Mouse (Mus musculus): Measurements from ENCODE around the gene Gdap1l1.

Gene Gdap1l1

DNA sequence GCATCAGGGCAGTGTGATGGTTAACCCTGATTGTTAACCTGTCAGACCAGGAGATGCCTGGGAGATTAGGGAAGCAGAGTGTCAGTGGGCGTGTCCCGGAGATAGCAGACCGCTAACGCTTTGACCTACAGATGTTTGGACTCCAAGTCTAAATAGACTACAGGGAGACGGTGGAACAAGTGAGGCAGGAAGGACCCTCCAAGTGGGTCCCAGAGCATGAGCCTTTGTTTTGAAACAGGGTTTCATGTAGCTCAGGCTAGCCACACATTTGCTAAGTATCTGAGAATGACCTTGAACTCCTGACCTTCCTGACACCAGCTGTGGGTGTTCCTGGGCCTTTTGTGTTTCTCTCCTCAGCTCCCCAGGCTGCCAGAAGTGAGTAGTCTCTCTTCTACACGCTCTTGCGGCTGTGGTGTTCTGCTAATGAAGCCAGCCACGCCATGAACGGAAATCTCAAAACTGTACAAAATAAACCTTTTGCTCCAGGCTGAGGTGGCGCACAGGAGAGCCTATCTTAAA lies 25.0 kb downstream of the Gdap1l1 start:
- in situ Hi-C loops (cut with MboI, MseI): no loop called here

DNA sequence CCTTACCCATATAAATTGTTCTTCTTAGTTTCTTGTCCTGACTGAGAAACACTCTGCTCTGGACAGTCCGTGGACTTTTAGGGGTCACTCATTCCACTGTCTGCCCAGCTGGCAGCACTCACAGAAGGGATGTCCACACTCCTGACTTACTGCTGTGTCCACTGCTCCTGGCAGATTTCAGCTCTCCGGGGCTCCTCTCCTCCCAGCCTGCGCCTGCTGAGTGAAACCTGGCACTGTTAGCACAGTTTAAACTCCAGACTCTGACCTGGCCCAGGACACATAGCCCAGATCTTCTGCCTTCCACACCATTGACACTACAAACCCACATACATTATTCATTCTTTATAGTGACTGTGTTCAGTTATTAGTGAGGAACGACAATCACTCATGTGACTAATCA lies 25.7 kb downstream of the Gdap1l1 start:
- in situ Hi-C loops (cut with MboI, MseI): no loop called here

DNA sequence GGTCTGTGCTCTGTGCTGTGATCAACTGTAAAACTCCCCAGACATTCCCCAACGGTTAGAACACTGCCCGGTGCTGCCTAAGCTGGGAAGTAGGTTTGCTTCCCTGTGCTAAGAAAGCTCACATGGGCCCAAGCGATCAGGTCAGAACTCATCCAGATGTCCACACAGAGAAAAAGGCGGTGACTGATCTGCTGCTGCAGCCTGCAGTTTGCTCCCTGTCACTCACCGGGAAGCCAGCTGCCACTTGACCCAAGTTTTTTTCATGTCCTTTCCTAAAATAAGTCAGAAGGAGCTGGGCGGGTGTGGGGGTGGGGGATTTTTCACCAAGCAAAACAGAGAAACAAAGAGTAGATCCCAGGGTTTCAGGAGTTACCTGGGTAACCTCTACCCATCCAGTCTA lies 26.3 kb downstream of the Gdap1l1 start:
- in situ Hi-C loops (cut with MboI, MseI): no loop called here

DNA sequence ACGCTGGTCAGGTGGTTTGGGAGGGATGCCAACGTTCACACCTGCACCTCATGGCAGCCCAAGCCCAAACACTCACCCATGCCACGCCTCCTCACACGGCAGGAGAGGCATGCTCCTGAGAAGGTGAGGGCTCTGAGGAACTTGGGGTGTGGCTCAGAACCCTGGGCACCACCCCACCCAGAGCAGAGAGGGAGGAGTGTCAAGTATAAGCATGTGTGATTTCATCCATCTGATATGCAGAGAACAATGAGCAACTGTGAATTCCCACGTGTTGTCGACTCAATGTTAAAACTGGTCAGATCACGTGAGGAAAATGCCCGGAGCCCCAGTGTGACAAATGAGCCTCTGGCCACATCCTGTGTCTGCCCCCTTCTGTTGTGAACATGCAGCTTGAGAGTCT lies 28.5 kb downstream of the Gdap1l1 start:
- in situ Hi-C loops (cut with MboI, MseI): no loop called here

DNA sequence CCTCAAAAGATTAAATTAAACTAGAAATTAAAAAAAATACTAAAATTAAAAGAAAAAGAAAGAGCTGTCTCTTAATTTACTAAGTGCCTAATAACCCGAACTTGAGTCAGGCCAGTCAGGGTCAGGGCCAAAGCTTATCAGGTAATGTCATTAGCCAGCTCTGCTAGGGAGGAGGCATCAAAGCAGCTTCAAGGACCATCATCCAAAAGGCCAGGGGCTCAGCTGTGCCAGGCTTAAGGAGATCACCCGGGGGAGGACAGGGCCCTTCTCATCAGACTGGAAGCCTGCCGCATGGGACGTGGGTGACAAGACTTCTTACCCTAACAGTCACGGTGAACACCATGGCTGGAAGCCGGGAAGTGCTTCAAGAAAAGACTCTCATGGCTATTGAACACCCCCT lies 29.3 kb downstream of the Gdap1l1 start:
- in situ Hi-C loops (cut with MboI, MseI): no loop called here

DNA sequence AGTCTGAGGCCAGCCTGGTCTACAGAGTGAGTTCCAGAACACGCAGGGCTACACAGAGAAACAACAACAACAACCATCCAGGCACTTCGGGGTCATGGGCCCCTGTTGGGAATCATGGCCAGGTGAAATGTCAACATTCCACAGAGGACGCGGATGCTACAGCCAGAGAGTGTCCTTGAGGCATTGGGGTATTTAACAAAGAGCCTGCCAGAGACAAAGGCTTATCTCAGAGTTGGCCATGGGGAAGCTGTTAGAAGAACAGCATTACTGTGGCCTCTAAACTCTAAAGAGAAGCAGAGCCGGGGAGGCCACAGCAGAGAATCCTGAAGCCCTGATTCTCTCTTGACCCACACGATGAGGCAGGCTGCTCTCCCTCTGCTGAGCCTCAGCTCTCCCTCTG lies 30.6 kb downstream of the Gdap1l1 start:
- in situ Hi-C loops (cut with MboI, MseI): no loop called here

DNA sequence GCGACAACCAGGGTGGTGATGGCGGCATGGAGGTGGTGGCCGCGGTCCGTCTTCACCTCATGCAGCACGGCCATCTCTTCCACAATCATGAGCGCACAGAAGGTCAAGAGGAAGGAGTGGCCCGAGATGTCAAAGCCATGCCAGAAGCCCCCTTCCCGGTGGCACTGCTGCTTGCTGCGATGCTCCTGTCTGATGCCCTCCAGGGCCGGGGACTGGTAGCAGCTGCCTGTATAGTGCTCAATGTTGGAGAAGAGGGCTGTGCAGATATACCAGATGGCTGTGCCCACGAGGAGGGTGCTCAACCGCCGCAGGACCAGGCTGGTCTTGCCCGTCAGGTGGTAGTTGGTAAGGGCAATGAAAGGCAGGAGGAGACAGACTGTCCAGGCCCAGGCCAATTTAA lies 31.4 kb downstream of the Gdap1l1 start:
- in situ Hi-C loops (cut with MboI, MseI): loop anchor here (5.0 kb wide), 2 partner anchors 42 to 523 kb away; partner anchors contain the start of gene Ywhab (in 1 of the 2)

DNA sequence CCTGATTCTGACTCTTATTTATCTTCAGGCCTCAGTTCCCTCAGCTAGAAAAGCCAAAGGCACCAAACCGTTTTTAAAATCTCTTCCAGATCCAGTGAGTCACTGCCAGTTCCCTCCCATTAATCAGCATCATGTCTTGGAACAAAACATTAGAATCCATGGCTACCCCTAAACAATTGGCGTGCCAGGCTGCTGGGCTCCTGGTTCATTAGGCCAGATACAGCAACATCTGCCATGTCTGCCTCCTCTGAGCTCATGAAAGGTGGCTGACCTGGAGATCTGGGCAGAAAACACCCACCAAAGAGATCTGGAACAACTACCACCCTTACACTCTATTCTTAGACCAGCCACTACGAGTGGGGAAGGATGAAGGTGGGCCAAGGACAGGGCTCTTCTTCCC lies 32.9 kb downstream of the Gdap1l1 start:
- in situ Hi-C loops (cut with MboI, MseI): loop anchor here (5.0 kb wide), 2 partner anchors 44 to 521 kb away; partner anchors contain the start of gene Ywhab (in 1 of the 2)

DNA sequence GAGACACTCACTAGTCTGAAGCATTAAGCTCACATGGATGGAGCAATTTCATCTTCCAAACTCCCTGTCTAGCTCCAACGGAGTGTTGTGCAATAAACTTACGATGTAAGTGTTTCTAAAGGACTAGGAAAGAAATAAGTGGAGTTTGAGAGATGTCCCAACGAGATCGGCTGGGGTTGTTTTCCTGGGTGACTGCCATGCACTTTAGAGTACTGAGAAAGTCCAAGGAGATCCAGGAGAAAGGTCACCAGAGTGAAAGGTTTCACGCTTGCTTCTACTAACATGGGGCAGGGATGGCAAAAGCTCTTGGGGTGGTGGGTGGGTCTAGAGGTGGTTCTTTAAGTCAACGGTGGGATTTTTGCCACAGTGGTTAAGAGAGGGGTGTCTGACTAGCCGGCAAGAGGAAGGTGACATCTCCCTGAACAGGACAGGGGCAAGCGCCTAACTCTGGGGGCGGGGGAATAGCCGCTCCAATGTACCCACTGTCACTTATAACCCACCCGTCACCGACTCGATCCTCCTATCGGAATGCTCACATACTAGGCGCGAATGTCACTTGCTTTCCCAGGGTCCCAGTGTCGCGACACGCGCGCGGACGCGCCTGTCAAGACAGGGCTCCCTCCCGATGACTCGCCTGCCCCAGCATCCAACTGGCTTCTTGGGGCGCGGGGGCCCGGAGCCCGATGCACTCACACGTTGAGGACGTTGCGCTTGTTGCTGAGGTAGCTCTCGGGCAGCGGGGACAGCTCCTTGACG lies 33.6 kb downstream of the Gdap1l1 start:
- in situ Hi-C loops (cut with MboI, MseI): loop anchor here (5.0 kb wide), 2 partner anchors 45 to 520 kb away; partner anchors contain the start of gene Ywhab (in 1 of the 2)

DNA sequence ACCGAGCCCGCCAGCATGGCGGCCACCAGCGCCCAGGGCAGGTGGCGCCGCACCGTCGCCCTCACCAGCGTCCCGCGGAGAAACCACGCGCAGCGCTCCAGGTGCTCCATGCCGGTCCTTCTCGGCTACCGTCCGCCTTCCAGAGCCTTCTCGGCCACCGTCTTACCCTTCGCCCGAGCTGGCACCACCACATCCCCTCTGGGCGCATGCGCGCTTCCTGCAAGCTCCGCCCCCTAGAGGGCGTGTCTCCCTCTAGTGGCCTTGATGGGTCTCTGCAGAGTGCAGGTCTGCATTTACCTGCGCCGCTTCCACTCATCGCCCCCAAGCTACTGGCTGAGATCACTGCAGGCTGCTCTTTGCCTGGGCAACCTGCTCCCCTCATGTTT lies 34.2 kb downstream of the Gdap1l1 start, which contains the start of gene Fitm2:
Gene Fitm2 (minus strand): TSS at position 164 of the 386 bp plus-strand sequence.
- in situ Hi-C loops (cut with MboI, MseI): loop anchor here (5.0 kb wide), 2 partner anchors 45 to 520 kb away; partner anchors contain the start of gene Ywhab (in 1 of the 2)

DNA sequence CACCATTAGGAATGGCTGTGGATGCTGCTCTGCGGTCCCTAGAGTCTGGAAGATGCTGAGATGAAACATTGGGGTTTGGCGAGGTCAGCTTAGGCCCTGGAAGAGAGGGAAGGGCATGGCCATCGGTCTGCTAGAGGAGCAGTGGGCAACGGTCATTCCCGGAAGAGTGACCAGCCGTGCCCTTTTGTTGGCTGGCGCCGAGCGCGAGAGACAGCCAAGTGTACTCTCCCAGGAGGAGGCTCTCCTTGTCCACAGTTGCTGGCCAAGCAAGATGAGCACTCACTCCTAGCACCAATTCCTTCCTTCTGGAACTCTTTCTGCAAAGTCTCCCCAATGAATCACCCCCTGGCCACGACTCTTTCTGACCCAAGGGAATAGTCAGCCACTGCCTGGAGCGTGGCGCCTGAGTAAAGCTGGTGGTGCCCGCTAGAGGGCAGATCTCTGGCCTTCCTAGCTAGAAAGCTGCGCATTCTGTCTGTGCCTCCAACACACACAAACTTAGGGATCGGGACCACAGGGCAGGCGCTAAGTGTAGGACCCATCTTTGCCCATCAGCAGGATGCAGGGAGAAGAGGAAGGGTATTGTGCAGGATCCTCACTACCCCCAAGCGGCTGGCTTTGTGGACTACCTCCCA lies 42.0 kb downstream of the Gdap1l1 start:
- in situ Hi-C loops (cut with MboI, MseI): no loop called here

DNA sequence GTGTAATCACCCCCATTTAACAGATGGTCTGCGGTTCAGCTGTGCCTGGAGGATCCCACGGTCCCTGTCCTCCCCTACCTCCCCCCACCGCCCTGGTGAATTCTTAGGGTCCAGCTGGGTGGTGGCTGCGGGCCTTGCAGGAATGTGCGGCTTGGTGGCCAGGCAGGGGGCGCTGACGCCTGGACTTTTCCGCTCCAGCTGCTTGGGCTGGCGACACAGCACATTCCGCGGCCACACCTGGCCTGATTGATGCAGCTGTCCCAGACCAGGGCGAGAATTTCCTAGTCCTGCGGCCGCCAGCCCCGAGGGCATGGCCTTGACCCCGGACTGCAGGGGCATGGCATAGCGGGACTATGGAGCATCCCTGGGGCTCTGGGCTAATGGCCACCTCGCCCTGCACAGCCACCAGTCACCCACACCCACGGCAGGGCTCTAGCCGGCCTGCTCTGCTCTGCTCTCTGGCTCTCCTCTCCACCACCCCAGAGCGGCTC lies 43.3 kb downstream of the Gdap1l1 start:
- in situ Hi-C loops (cut with MboI, MseI): no loop called here

DNA sequence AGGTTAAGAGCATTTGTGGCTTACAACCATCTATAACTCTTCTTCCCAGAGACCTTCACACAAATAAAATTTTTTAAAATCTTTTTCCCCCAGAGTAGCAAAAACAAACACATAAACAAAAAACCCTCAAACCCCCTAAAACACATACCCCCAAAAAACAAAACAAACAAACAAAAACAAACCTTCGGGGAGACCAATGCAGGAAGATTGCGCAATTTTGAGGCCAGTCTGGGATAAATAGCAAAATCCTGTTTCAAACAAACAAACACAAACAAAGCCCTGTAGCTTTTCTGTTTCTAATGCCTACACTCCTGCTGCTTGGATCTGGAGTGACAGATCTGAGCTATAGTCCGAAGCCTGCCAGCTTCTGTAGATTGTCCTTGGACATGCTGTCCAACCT lies 49.1 kb downstream of the Gdap1l1 start:
- in situ Hi-C loops (cut with MboI, MseI): no loop called here

DNA sequence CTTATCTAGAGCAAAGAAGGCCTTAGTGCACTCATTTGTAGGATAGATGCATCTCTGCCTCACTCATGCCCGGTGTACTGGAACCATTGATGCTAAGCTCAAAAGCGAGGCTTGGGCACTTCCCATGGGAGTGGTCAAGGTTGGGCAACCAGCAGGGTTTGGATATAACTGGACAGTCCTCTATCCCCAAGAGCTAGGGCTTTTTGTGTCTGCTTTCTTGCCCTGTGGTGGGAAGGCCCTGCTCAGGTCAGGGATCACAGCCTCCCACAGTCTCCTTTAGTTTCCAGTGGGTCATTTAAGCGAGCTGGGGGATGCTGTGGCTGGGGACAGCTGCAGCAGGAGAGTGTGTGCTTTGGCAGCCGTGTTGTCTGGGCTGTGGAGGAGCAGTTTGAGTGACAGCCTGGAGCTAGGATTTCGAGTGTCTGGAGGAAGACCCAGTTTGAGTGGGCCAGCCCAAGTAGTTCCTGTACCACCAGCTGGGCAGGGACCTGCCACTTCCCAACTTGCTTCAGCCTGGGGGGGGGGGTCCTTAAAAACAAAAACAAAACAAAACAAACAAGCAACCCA lies 51.5 kb downstream of the Gdap1l1 start:
- in situ Hi-C loops (cut with MboI, MseI): no loop called here

DNA sequence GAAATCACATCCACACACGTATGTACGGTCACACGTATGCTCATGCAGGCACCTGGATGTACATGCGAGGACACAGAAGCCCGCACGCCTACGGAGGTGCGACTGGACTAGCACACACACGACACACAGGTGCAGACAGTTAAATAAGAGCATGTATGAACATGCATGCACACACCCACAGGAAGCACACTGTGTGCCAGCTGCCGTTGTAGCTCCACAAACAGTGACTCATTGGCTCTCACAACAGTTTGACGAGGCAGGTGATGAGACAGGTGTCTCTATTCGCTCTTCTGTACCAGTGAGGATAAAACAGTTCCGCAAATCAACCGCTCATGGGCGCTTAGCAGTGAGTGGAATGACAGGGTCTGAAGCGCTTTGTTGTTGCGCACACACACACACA lies 52.4 kb downstream of the Gdap1l1 start:
- in situ Hi-C loops (cut with MboI, MseI): no loop called here

DNA sequence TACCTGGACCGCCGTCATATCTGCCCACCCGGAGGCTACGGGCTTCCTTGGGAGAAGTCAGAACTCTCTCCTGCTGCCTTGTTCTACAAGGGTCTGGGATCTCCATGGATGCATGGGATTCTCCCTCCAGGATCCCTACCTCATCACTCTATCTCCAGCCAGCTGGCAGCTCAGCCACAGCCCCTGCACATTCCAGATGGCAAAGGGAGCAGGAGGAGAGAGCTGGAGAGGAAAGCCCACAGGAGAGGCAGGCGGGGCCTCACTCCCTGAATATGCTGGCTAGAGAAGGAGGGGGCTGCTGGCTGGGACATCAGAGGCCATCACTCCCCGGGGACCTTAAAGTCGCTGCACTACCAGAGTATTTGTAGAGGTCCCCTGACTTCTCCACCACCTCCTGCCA lies 53.1 kb downstream of the Gdap1l1 start:
- in situ Hi-C loops (cut with MboI, MseI): no loop called here

DNA sequence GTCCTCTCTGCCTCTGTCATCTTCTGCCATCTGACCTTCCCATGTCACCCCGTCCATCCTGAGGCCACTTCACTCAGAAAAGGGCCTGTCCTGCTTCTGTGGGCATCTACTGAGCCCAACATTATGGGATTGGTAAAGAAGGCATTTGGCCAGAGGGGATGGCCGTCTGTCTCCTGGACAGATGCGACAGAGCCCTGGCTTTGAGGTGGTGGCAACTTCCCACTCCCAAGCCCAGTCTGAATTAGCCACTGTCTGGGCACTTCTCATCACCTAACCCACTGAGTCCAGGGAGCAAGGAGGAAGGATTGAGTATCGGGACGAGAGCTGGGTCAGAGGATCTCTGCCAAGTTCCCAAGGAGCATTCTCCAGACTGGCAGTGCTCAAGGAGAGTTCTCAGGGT lies 53.7 kb downstream of the Gdap1l1 start, which contains the start of gene R3hdml:
Gene R3hdml (plus strand): TSS at position 301 of the 400 bp plus-strand sequence.
- in situ Hi-C loops (cut with MboI, MseI): no loop called here

DNA sequence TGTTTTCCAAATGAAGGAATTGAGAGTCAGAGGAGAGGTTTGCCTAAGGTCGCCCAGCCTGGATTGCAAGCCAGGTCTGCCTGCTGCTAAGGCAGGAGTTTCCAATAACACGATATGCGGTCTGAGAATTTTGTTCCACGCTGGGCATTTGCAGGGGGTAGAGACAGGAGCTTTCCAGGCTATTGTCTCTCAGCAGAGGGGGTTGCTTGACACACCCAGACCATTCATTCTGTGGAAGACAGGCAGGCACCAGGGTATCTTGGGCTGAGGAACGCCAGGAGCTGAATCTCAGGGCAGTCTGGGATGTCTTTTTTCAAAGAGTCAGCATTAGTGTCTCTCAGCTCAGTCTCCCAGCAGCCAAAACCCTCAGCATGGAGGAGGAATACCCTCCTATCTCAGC lies 54.8 kb downstream of the Gdap1l1 start:
- in situ Hi-C loops (cut with MboI, MseI): no loop called here

DNA sequence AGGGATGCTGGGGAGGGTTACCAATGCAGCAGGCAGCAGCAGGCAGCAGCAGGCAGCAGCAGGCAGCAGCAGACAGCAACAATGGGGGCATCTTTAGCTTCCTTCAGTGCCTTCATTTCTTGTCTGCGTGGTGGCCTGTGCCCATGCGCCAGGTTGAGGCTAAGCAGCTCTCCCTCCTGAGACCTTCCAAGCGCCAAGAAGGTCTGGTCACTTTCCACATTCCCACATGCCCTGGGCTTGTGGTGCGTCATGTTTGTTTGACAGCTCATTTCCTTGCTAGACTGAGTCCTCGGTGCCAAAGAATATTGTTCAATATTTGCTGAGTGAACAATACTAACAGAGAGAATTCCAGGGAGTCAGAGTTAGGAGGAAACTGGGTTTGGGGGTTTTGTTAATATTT lies 55.7 kb downstream of the Gdap1l1 start:
- in situ Hi-C loops (cut with MboI, MseI): no loop called here

DNA sequence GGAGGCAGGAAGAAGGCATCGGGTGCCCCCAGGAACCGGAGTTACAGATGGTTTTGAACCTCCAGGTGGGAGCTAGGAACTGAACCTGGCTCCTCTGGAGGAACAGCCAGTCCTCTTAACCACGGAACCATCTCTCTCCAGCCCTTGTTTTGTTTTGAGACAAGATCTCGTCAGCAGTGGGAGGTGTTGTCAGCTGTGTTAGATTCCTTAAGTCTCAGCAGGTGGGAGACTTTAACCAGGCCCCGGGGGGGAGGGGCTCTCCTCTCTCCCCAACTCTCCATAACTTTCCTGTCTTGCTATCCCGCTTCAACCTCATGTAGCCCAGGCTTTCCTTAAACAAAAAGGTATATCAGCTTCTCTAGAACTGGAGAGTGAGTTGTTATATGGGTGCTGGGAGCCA lies 56.2 kb downstream of the Gdap1l1 start:
- in situ Hi-C loops (cut with MboI, MseI): no loop called here

DNA sequence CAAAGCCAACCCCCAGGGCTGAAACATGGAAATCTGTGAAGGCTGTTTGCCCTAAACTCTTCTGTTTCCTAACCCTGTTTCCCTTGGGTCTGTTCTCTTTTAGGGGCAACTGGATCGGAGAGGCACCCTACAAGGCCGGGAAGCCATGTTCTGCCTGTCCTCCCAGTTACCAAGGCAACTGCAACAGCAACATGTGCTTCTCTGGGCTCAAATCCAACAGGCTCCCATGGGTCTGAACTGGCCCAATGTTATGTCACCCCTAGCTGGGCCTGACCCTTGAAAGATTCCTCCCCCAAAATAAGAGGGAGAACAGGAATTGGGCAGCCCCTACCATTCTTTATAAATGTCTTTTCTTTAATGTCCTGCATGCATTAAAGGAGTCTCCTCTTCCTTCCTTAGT lies 63.9 kb downstream of the Gdap1l1 start:
- in situ Hi-C loops (cut with MboI, MseI): no loop called here

DNA sequence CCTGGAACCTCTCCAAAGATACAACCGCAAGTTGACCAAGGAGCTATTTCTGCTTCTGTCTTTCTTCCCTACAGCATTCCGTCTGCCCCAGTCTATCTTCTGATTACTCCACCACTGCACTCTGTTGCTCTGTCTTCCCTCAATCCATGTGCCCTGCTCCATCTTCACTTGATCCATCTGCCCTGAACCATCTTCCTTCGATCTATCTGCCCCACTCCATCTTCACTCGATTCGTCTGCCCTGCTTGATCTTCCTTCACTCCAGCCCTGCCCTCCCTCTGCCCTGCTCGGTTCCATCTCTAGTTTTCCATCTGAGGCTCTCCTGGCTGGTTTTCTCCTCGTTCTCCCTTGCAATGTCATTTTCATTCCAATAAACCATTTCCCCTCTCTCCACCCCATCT lies 64.9 kb downstream of the Gdap1l1 start:
- in situ Hi-C loops (cut with MboI, MseI): no loop called here
